Mouse (Mus musculus) neural tube, embryonic 11.5 days (tissue): ENCODE data around the gene Sapcd1. TPM values are rescaled to one million over a fixed set of nuclear protein-coding genes. Genes with fewer than 3 reads are reported as not detected.

ENCODE experiments used
- ATAC-seq: fragments of 200-750 bp; cut with Nextera tagmentation; 2 replicates; pipeline ENCODE4 v1.8.0; 2017; ENCODE audit warnings: moderate number of reproducible peaks, mild to moderate bottlenecking, moderate TSS enrichment, moderate library complexity; ENCODE audit not compliant: insufficient read depth, low FRiP score, low TSS enrichment
- DNase-seq: peaks from one replicate; pipeline ENCODE4 v3.0.0-alpha.2; 2015; ENCODE audit warnings: low spot score
- H3K27ac ChIP-seq: fragments of 300-500 bp; sonication (generic); 2 replicates; pipeline ENCODE4 v1.5.1; 2014; ENCODE audit warnings: low read depth, mild to moderate bottlenecking, low read length
- H3K27me3 ChIP-seq: fragments of 300-500 bp; sonication (generic); 2 replicates; pipeline ENCODE4 v1.6.1; 2014; ENCODE audit warnings: mild to moderate bottlenecking, low read length, mixed read lengths; ENCODE audit not compliant: control insufficient read depth, insufficient read depth
- H3K36me3 ChIP-seq: fragments of 300-500 bp; sonication (generic); 2 replicates; pipeline ENCODE4 v1.6.1; 2014; ENCODE audit warnings: mild to moderate bottlenecking, low read length, moderate library complexity, mixed read lengths; ENCODE audit not compliant: control insufficient read depth, insufficient read depth
- H3K4me1 ChIP-seq: fragments of 300-500 bp; sonication (generic); 2 replicates; pipeline ENCODE4 v1.6.1; 2014; ENCODE audit warnings: low read length, mixed read lengths; ENCODE audit not compliant: control insufficient read depth, insufficient read depth
- H3K4me2 ChIP-seq: fragments of 300-500 bp; sonication (generic); 2 replicates; pipeline ENCODE4 v1.6.1; 2014; ENCODE audit warnings: low read depth, mild to moderate bottlenecking, moderate library complexity
- H3K4me3 ChIP-seq: fragments of 300-500 bp; sonication (generic); 2 replicates; pipeline ENCODE4 v1.5.1; 2014; ENCODE audit warnings: low read depth, low read length
- H3K9ac ChIP-seq: fragments of 300-500 bp; sonication (generic); 2 replicates; pipeline ENCODE4 v1.6.1; 2014; ENCODE audit warnings: mild to moderate bottlenecking, low read length
- H3K9me3 ChIP-seq: fragments of 300-500 bp; sonication (generic); 2 replicates; pipeline ENCODE4 v1.6.1; 2016; ENCODE audit warnings: low read length; ENCODE audit not compliant: control insufficient read depth
- WGBS: fragments of 180-500 bp; shearing (Covaris S2); extraction: QIAGEN DNeasy Blood & Tissue Kit; methylation state at CpG from one replicate; pipeline ENCODE4 v1.1.7; 2014; 5-methylcytosine and 5-hydroxymethylcytosine counted together
- polyA plus RNA-seq: library from polyadenylated mRNA; unstranded; fragments of >200 nt; fragmentation: Nextera tagmentation; extraction: Ambion mirVana; gene quantifications from 2 replicates; pipeline ENCODE4 v1.2.1, GENCODE M21; 2014

The Sapcd1 gene
- polyA plus RNA-seq, 1 experiment from 2014 or later = 5.2 TPM

DNA sequence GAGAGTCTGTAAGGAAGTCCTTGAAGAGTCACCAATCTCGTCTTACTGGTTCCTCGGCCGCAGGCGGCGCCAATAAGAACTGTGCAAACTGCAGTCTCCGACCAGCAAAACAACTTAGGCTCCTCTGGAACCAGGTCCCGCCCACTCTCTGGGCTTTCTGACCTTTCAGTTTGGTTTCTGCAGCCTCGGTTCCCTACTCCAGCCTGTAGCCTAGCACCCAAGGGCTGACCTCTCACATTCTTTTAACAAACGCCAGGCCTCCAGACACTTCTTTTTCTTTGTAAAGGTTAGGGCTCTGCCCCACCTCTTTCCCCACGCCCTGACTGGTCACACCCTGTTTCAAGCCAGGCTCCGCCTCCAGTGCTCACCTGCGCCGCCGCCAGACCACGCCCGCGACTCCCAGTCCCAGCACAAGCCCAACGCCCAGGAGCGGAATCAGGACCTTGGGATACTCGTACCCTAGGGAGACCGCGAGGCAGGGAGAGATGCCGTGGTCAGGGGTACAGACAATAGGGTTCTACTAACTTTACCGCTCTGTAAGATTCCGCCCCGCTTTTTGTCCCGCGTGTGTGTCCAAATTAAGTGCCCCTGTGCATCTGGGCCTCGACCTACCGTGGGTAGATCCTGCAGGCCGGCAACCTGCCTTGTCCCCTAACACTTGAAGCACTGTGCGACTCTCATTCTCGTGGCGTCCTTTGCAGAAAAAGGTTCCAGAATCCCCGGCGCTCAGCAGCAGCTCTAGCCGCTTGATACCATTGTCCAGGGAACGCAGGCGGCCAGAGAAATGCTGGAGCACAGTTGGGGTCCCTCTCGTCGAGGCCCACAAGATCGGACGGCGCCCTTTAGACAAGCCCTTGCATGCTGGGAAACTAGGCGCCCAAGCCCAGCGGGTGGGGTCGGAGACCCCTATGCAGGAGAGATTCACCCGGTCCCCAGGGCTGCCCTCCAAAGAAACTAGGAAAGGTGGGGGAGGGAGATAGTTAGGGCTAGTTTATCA lies 37.4 kb upstream of the Sapcd1 start, which contains the start of gene Ly6g6c:
Gene Ly6g6c (plus strand): TSS at position 438 of the 997 bp plus-strand sequence.
- ATAC-seq = no peak
- Histone ChIP-seq H3K36me3 (peaks cover 2% of the 10 kb centered on the region; the same call in 1 of the 2 replicates), H3K9me3 (no peaks in the 10 kb centered on the region), H3K4me2 (peak within 1 kb of the TSS; percentile 57), H3K4me1 (peaks cover 16% of the 10 kb centered on the region), H3K27me3 (peaks cover 20% of the 10 kb centered on the region), H3K9ac (peak within 1 kb of the TSS; percentile 49), H3K27ac (no peak within 1 kb of the TSS), H3K4me3 (peak within 1 kb of the TSS; percentile 22)
- WGBS = under 1% methylated on average over 48 of the region's 48 CpGs
- DNase-seq = peak; percentile 49

DNA sequence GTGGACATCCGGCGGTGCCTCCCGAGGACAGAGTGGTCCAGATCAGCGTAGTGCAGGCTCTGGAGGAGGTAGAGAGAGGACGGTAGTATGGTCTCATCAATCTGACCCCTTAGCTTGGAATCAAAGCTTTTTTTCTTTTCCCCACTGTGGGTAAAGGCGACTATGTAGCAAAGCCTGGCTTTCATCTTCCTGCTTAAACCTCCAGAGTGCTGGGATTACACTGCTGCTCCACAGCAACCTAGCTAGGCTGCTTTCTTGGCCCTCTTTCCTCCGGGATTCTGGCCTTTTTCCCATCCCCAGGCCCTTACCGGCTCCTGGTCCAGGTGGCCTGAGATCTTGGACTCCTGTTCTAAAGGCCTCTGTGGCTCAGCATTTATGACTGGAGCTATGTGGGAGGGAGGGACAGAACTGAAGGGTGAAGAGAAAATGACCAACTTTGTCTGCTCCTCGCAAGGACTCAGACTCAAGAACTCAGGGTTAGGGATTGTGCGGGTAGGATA lies 36.6 kb upstream of the Sapcd1 start:
- H3K4me3 ChIP-seq = no peak overlapping the region
- no peak for ATAC-seq

DNA sequence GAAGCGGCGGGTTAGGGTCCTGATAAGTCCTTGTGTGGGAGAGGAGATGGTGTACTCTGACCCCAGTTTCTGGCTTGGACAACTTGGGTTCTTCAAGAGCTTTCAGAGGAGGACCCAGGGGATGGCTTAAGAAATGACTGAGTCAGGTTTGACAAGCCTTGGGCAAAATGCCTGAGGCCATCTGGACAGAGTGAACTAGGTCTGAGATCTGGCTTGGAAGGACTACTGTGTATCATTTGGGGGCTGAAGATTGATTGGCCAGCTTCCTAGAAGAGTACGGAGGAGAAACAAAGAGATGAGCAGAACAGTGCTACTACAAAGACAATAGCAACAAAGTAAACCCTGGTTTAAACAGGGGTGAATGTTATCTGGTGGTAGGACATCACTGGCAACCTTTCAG lies 35.6 kb upstream of the Sapcd1 start:
- DNase-seq (no peak), ATAC-seq (no peak)
- H3K36me3 ChIP-seq = peaks cover 2% of the 10 kb centered on the region; the same call in 1 of the 2 replicates
- H3K4me3 ChIP-seq = no peak overlapping the region
- H3K9ac ChIP-seq = no peak overlapping the region
- H3K27me3 ChIP-seq = peaks cover 20% of the 10 kb centered on the region
- peaks cover 21% of the 10 kb centered on the region for H3K4me1 ChIP-seq
- H3K4me2 ChIP-seq = no peak overlapping the region
- H3K27ac ChIP-seq = no peak overlapping the region
- H3K9me3 ChIP-seq = no peaks in the 10 kb centered on the region
- 89% methylated on average over 3 of the region's 3 CpGs for WGBS

More for the DNA sequence above, 36.6 kb upstream of the Sapcd1 start:
- Histone ChIP-seq H3K9me3 (no peaks in the 10 kb centered on the region), H3K9ac (no peak overlapping the region; the same call in 1 of the 2 replicates), H3K4me1 (peaks cover 21% of the 10 kb centered on the region), H3K4me2 (peak overlapping the region; percentile 57), H3K36me3 (peaks cover 2% of the 10 kb centered on the region; the same call in 1 of the 2 replicates), H3K27ac (no peak overlapping the region), H3K27me3 (peaks cover 20% of the 10 kb centered on the region)
- DNase-seq = no peak
- 29% methylated on average over 10 of the region's 10 CpGs for WGBS

DNA sequence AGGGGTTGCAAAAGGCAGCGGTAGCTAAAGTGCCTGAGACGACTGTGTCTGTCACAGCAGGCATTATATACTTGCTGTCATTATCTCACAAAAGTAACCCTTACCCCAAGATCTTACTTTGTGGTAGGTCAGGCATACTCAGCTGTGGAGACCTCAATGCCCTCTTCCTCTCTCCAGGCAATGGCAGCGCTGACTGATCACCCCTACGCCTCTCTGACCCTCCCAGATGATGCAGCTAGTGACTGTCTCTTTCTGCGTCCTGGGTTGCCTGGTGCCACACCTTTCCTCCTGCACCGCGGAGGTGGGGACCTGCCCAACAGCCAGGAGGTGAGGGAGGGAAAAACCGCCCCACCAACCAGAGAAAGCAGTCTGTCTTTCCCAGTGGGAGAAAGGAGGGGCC lies 33.5 kb upstream of the Sapcd1 start:
- no peaks in the 10 kb centered on the region for H3K9me3 ChIP-seq
- no peak for DNase-seq
- 85% methylated on average over 8 of the region's 8 CpGs for WGBS
- H3K4me3 ChIP-seq = 0 out of 2 replicates have a peak overlapping the region, but pooled peaks have one; percentile 60
- no peak overlapping the region for H3K27ac ChIP-seq
- peaks cover 17% of the 10 kb centered on the region for H3K27me3 ChIP-seq
- no peak for ATAC-seq
- no peak overlapping the region for H3K9ac ChIP-seq
- peaks cover 3% of the 10 kb centered on the region for H3K36me3 ChIP-seq
- no peak overlapping the region for H3K4me2 ChIP-seq
- H3K4me1 ChIP-seq = peaks cover 23% of the 10 kb centered on the region

DNA sequence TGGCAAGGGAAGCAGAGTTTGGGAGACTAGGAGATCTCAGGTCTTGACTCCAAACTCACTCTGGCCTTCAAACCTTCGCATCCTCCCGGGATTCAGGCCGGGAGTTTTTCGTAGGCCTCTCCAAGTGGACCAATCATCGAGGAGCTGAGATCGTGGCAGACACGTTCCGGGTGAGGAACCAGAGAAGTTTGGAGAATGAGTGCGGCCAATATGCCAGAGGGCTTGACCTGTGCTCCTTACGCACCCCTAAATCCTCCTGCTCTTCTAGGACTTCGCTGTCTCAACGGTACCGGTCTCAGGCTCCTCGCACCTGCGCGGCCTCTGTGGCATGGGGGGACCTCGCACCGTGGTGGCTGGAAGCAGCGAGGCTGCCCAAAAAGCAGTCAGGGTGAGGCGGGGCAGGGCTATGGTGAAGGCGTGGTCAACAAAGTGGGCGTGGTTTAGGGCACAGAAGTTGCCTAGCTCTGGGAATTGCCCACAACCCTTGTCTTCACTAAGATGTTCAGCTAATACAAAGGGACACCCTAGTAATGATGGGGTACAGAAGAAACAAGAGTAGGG lies 33.0 kb upstream of the Sapcd1 start:
- peaks cover 7% of the 10 kb centered on the region for H3K36me3 ChIP-seq
- H3K27ac ChIP-seq = no peak overlapping the region
- H3K4me1 ChIP-seq = peaks cover 23% of the 10 kb centered on the region
- no peak overlapping the region; the same call in none of the 2 replicates for H3K9ac ChIP-seq
- 60% methylated on average over 22 of the region's 22 CpGs for WGBS
- DNase-seq (no peak), ATAC-seq (no peak)
- H3K27me3 ChIP-seq = peaks cover 17% of the 10 kb centered on the region
- peak overlapping the region; percentile 92 for H3K4me2 ChIP-seq
- no peaks in the 10 kb centered on the region for H3K9me3 ChIP-seq
- peak overlapping the region; percentile 60 for H3K4me3 ChIP-seq

DNA sequence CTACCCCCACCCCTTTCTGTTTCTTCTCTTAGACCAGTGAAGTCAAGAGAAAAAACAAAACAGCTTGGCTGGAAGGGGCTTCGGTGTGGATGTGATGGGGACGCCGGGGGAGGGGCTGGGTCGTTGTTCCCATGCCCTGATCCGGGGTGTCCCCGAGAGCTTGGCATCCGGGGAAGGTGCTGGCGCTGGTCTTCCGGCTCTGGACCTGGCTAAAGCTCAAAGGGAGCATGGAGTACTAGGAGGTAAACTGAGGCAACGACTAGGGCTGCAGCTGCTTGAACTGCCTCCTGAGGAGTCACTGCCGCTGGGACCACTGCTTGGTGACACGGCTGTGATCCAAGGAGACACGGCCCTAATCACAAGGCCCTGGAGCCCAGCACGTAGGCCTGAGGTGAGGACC lies 32.3 kb upstream of the Sapcd1 start:
- H3K9ac ChIP-seq = peak overlapping the region; percentile 79
- H3K4me1 ChIP-seq = peaks cover 19% of the 10 kb centered on the region
- peaks cover 10% of the 10 kb centered on the region for H3K36me3 ChIP-seq
- no peak for ATAC-seq
- H3K27me3 ChIP-seq = peaks cover 10% of the 10 kb centered on the region
- DNase-seq = no peak
- peak overlapping the region; percentile 92 for H3K4me2 ChIP-seq
- no peaks in the 10 kb centered on the region for H3K9me3 ChIP-seq
- no peak overlapping the region for H3K27ac ChIP-seq
- WGBS = 31% methylated on average over 14 of the region's 14 CpGs
- peak overlapping the region; percentile 60 for H3K4me3 ChIP-seq

DNA sequence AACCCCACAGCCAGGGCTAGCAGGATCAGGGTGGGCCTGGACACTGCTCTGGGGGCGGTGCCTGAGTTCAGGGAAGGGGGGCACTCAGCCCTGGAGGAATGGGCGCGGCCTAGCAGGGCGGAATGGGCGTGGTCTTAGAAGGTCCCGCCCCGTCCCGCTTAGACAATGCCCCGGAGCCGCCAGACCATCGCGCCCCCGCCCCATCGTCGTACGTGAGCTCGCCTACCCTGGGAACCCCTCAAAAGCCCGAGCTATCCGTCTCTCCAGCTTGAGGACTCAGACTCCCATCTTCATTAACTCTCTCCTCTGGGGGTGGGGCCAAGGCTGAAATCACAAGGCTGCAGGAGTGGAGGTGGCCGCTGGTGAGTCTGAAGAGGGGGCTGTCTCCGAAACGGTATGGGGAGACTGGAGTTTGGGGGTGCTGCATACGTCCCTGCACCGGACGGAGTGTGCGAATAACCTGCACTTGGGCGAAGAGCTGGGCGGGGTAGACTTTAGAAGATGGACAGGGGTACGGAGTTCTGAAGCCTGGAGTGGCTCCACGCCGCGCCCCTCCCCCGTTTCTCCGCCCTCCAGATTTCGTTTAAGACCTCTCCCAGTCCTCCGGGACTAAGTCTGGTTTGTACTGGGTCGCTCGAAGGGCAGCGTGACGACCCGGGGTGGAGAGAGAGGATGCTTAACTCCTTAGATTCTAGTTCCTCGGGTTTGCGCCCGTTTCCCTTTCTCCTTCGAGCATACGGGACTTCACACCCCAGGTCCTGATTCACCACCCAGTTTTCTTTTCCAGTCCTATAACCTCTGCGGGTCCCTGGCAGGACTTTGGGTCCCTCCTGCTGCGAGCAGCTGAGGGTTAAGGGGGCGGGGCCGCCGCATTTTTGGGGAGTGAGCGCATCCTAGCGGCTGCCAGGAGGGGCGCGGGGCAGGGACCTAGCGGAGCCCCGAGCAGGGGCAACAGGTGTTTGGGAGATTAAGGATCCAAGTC lies 31.4 kb upstream of the Sapcd1 start, which contains the start of gene Ddah2:
Gene Ddah2 (plus strand): TSS at position 125 of the 982 bp plus-strand sequence.
- Histone ChIP-seq H3K27me3 (peaks cover 2% of the 10 kb centered on the region; the same call in 1 of the 2 replicates), H3K9me3 (no peaks in the 10 kb centered on the region), H3K4me2 (peak within 1 kb of the TSS; percentile 92), H3K27ac (peak within 1 kb of the TSS; percentile 73), H3K4me3 (peak within 1 kb of the TSS; percentile 60), H3K36me3 (peaks cover 14% of the 10 kb centered on the region), H3K9ac (peak within 1 kb of the TSS; percentile 79), H3K4me1 (peaks cover 10% of the 10 kb centered on the region)
- ATAC-seq = peak; percentile 93
- peak; percentile 96 for DNase-seq
- under 1% methylated on average over 56 of the region's 57 CpGs for WGBS

DNA sequence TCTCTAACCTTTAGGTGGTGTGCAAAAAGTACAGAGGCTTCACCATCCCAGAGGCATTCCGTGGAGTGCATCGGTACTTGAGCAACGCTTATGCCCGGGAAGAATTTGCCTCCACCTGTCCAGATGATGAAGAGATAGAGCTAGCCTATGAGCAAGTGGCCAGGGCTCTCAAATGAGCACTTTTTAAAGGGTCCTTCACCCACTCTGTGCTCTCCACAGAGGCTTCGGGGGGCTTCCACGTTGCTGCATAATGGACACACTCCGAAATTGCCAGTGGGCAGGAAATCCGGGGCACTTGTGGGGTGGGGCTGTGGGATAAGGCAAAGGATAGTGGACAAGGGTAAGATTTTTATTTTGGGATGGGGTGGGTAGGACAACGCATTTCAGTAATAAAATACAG lies 30.5 kb upstream of the Sapcd1 start:
- Histone ChIP-seq H3K9ac (no peak overlapping the region; the same call in 1 of the 2 replicates), H3K27ac (no peak overlapping the region), H3K9me3 (no peaks in the 10 kb centered on the region), H3K4me2 (no peak overlapping the region), H3K4me1 (peaks cover 10% of the 10 kb centered on the region), H3K4me3 (peak overlapping the region; percentile 60), H3K27me3 (no peaks in the 10 kb centered on the region), H3K36me3 (peaks cover 19% of the 10 kb centered on the region)
- 74% methylated on average over 9 of the region's 9 CpGs for WGBS
- ATAC-seq = peak; percentile 2
- no peak for DNase-seq
